Mouse (Mus musculus) intestine, embryonic 15.5 days (tissue): ENCODE data around the gene Pias4. TPM values are rescaled to one million over a fixed set of nuclear protein-coding genes. Genes with fewer than 3 reads are reported as not detected.
"Not testable (repeated sequence)": the region's sequence is repeated elsewhere in the genome, so short reads cannot be mapped to it uniquely, and the experiment has no call there.

Experiments used
- ATAC-seq: fragments of 200-750 bp; cut with Nextera tagmentation; 2 replicates; pipeline ENCODE4 v1.8.0; 2017; ENCODE audit warnings: moderate TSS enrichment, moderate library complexity
- H3K27ac ChIP-seq: fragments of 300-500 bp; sonication (generic); 2 replicates; pipeline ENCODE4 v1.5.1; 2015; ENCODE audit warnings: mild to moderate bottlenecking, inconsistent platforms
- H3K27me3 ChIP-seq: fragments of 300-500 bp; sonication (generic); replicated peaks from 2 replicates; pipeline ENCODE4 v1.6.1; 2015; ENCODE audit warnings: inconsistent platforms
- H3K36me3 ChIP-seq: fragments of 300-500 bp; sonication (generic); 2 replicates; pipeline ENCODE4 v1.6.1; 2015; ENCODE audit warnings: inconsistent platforms
- H3K4me1 ChIP-seq: fragments of 300-500 bp; sonication (generic); replicated peaks from 2 replicates; pipeline ENCODE4 v1.6.1; 2015; ENCODE audit warnings: inconsistent platforms
- H3K4me2 ChIP-seq: fragments of 300-500 bp; sonication (generic); replicated peaks from 2 replicates; pipeline ENCODE4 v1.6.1; 2015; ENCODE audit warnings: mild to moderate bottlenecking, inconsistent platforms
- H3K4me3 ChIP-seq: fragments of 300-500 bp; sonication (generic); replicated peaks from 2 replicates; pipeline ENCODE4 v1.5.1; 2015; ENCODE audit warnings: inconsistent platforms
- H3K9ac ChIP-seq: fragments of 300-500 bp; sonication (generic); 2 replicates; pipeline ENCODE4 v1.6.1; 2015; ENCODE audit warnings: inconsistent platforms
- H3K9me3 ChIP-seq: fragments of 300-500 bp; sonication (generic); 2 replicates; pipeline ENCODE4 v1.6.1; 2016; ENCODE audit warnings: inconsistent platforms
- WGBS: fragments of 180-500 bp; shearing (Covaris S2); methylation state at CpG from one replicate; pipeline ENCODE4 v1.1.7; 2015; 5-methylcytosine and 5-hydroxymethylcytosine counted together
- polyA plus RNA-seq: library from polyadenylated mRNA; unstranded; fragments of >200 nt; fragmentation: Nextera tagmentation; extraction: Ambion mirVana; gene quantifications from 2 replicates; pipeline ENCODE4 v1.2.1, GENCODE M21; 2015

The Pias4 gene
- 47.2 and 58.4 TPM in 2 replicates for polyA plus RNA-seq

- Histone ChIP-seq H3K4me1 (peaks cover 16% of the 10 kb centered on the region), H3K27ac (peak within 1 kb of the TSS; percentile 84), H3K4me2 (peak within 1 kb of the TSS; percentile 89), H3K9me3 (no peaks in the 10 kb centered on the region), H3K27me3 (no peaks in the 10 kb centered on the region), H3K9ac (peak within 1 kb of the TSS; percentile 74), H3K4me3 (peak within 1 kb of the TSS; percentile 72), H3K36me3 (peaks cover 13% of the 10 kb centered on the region; the same call in 1 of the 2 replicates)
- peak; percentile 92 for ATAC-seq
- under 1% methylated on average over 62 of the region's 64 CpGs for WGBS
These were observed at the start of gene Pias4 for GRCm38 (mm10) chr10:81167200-81168086. TSS of gene Pias4 (minus strand) at chr10:81167923.

GRCm38 (mm10) chr10:81217267-81217666 is 49.5 kb upstream of the Pias4 start:
- H3K4me1 ChIP-seq, H3K9me3 ChIP-seq, H3K4me2 ChIP-seq, H3K4me3 ChIP-seq, ATAC-seq, H3K9ac ChIP-seq, H3K36me3 ChIP-seq, H3K27ac ChIP-seq, H3K27me3 ChIP-seq: not testable (repeated sequence)
- WGBS, result 14% methylated on average over 1 of the region's 1 CpGs

DNA sequence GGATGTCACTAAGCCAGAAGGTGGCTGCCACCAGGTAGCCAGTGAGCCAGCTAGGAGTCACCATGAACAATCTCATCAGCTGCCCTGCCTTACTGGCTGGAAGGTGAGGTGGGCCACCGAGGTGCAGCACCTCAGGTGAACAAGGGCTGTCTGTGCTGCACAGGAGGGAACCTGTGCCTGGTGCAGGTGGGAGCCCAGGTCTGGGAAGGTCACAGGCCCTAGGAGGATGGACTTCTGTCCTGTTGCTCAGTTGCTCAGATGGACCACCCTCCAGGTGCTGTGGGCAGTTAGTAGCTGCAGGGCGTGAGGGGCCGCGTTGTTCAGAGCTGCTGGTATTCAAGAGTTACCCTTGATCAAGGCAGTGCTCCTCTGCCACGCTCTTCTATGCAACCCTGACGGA is 49.1 kb upstream of the Pias4 start:
- no peak for ATAC-seq
- Histone ChIP-seq H3K4me1 (peaks cover 4% of the 10 kb centered on the region), H3K36me3 (no peaks in the 10 kb centered on the region), H3K27ac (no peak overlapping the region), H3K9me3 (no peaks in the 10 kb centered on the region), H3K4me2 (no peak overlapping the region), H3K9ac (no peak overlapping the region), H3K27me3 (no peaks in the 10 kb centered on the region), H3K4me3 (no peak overlapping the region)
- 82% methylated on average over 6 of the region's 6 CpGs for WGBS

- Histone ChIP-seq H3K4me1 (no peaks in the 10 kb centered on the region; the same call in 1 of the 2 replicates), H3K9me3 (no peaks in the 10 kb centered on the region), H3K27ac (no peak overlapping the region), H3K9ac (no peak overlapping the region), H3K36me3 (no peaks in the 10 kb centered on the region), H3K4me3 (no peak overlapping the region), H3K27me3 (no peaks in the 10 kb centered on the region), H3K4me2 (no peak overlapping the region)
- WGBS, result 88% methylated on average over 6 of the region's 6 CpGs
- no peak for ATAC-seq
These were observed 48.5 kb upstream of the Pias4 start for GRCm38 (mm10) chr10:81216260-81216659.

- WGBS, result 97% methylated on average over 5 of the region's 5 CpGs
- H3K4me3 ChIP-seq, result no peak overlapping the region
- H3K4me2 ChIP-seq, result no peak overlapping the region
- H3K4me1 ChIP-seq, result no peaks in the 10 kb centered on the region
- H3K36me3 ChIP-seq, result no peaks in the 10 kb centered on the region
- ATAC-seq, result no peak
- H3K27ac ChIP-seq, result no peak overlapping the region
- H3K9ac ChIP-seq, result no peak overlapping the region
- H3K27me3 ChIP-seq, result no peaks in the 10 kb centered on the region
- H3K9me3 ChIP-seq, result 0 out of 2 replicates have a peak, but pooled peaks cover 5% of the 10 kb centered on the region
These were observed 42.4 kb upstream of the Pias4 start for GRCm38 (mm10) chr10:81210154-81210553.

GRCm38 (mm10) chr10:81204137-81204536 is 36.4 kb upstream of the Pias4 start:
- Histone ChIP-seq H3K27me3 (no peaks in the 10 kb centered on the region), H3K27ac (no peak overlapping the region), H3K36me3 (no peaks in the 10 kb centered on the region), H3K4me2 (no peak overlapping the region), H3K9me3 (no peaks in the 10 kb centered on the region), H3K9ac (no peak overlapping the region), H3K4me3 (no peak overlapping the region), H3K4me1 (no peaks in the 10 kb centered on the region)
- no peak; the same call in 1 of the 2 replicates for ATAC-seq
- WGBS, result 72% methylated on average over 4 of the region's 4 CpGs

DNA sequence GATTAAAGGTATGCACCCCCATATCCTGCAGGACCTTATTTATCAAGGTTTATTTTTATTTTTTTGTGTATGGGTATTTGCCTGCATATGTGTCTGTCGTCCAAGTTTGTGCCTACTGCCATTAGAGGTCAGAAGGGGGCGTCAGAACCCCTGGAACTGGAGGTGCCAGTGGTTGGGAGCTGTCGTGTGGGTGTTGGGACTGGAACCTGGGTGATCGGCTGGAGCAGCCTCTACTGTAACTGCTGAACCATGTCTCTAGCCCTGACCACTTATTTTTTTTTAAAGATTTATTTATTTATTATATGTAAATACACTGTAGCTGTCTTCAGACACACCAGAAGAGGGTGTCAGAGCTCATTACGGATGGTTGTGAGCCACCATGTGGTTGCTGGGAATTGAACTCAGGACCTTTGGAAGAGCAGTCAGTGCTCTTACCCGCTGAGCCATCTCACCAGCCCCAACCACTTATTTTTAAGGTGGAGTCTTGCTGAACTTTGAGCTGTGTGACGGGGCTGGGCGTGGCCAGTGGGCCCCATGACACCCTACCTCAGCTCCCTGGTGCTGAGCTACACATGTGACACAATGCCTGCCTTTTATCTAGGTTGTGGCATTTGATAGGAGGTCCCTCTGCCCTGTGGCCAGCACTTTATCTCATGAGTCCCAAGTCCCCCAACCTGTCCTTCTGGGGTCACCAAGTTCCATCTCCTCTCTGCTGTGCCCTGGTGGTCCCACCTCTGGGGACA is 35.4 kb upstream of the Pias4 start:
- H3K4me3 ChIP-seq, result no peak overlapping the region
- no peak overlapping the region for H3K4me2 ChIP-seq
- peak; percentile 91 for ATAC-seq
- peak overlapping the region; percentile 11; the same call in 1 of the 2 replicates for H3K27ac ChIP-seq
- H3K36me3 ChIP-seq, result no peaks in the 10 kb centered on the region
- H3K27me3 ChIP-seq, result no peaks in the 10 kb centered on the region
- no peaks in the 10 kb centered on the region for H3K9me3 ChIP-seq
- WGBS, result 60% methylated on average over 8 of the region's 8 CpGs
- H3K9ac ChIP-seq, result no peak overlapping the region
- H3K4me1 ChIP-seq, result no peaks in the 10 kb centered on the region

- Histone ChIP-seq H3K9ac (0 out of 2 replicates have a peak within 1 kb of the TSS, but pooled peaks have one; percentile 5), H3K4me2 (no peak within 1 kb of the TSS), H3K9me3 (no peaks in the 10 kb centered on the region), H3K4me3 (no peak within 1 kb of the TSS), H3K27me3 (no peaks in the 10 kb centered on the region; the same call in 1 of the 2 replicates), H3K27ac (no peak within 1 kb of the TSS), H3K4me1 (no peaks in the 10 kb centered on the region), H3K36me3 (no peaks in the 10 kb centered on the region)
- WGBS, result 59% methylated on average over 13 of the region's 13 CpGs
- ATAC-seq, result no peak
These were observed 34.4 kb upstream of the Pias4 start, which contains the start of gene Nmrk2 for GRCm38 (mm10) chr10:81201807-81202758. TSS of gene Nmrk2 (minus strand) at chr10:81202051.

- Histone ChIP-seq H3K4me2 (no peak overlapping the region), H3K9ac (0 out of 2 replicates have a peak overlapping the region, but pooled peaks have one; percentile 5), H3K4me1 (peaks cover 1% of the 10 kb centered on the region; the same call in 1 of the 2 replicates), H3K9me3 (no peaks in the 10 kb centered on the region), H3K27me3 (no peaks in the 10 kb centered on the region; the same call in 1 of the 2 replicates), H3K36me3 (no peaks in the 10 kb centered on the region), H3K27ac (no peak overlapping the region), H3K4me3 (no peak overlapping the region)
- 74% methylated on average over 20 of the region's 20 CpGs for WGBS
- ATAC-seq, result no peak
These were observed 33.0 kb upstream of the Pias4 start for GRCm38 (mm10) chr10:81200605-81201287.

DNA sequence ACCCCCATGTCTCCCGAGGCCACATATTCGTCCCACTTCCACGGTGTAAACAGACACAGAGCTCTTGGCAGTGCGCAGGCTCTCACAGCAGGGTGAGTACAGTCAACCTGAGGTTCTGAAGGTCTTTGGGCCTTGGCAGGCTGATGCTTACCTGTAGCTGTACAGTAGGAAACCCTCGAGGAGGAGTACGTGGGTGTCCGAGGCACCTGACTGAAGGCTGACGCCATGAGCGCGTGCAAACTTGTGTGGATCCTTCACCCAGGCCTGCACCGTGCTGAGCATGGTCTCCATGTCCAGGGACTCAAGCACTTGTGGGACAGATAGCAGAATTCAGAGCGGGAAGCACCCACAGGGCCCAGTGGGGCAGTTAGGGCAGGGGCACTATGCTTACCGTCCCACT is 32.4 kb upstream of the Pias4 start:
- H3K4me3 ChIP-seq, result no peak overlapping the region
- H3K36me3 ChIP-seq, result no peaks in the 10 kb centered on the region
- H3K27me3 ChIP-seq, result peaks cover 2% of the 10 kb centered on the region
- peaks cover 2% of the 10 kb centered on the region; the same call in 1 of the 2 replicates for H3K4me1 ChIP-seq
- no peaks in the 10 kb centered on the region for H3K9me3 ChIP-seq
- WGBS, result 85% methylated on average over 13 of the region's 13 CpGs
- no peak for ATAC-seq
- H3K9ac ChIP-seq, result no peak overlapping the region
- no peak overlapping the region for H3K4me2 ChIP-seq
- H3K27ac ChIP-seq, result no peak overlapping the region

GRCm38 (mm10) chr10:81198990-81199389 is 31.3 kb upstream of the Pias4 start:
- H3K27ac ChIP-seq, result no peak overlapping the region
- no peak overlapping the region for H3K9ac ChIP-seq
- H3K27me3 ChIP-seq, result peaks cover 14% of the 10 kb centered on the region
- 85% methylated on average over 6 of the region's 6 CpGs for WGBS
- no peaks in the 10 kb centered on the region for H3K9me3 ChIP-seq
- peaks cover 4% of the 10 kb centered on the region; the same call in 1 of the 2 replicates for H3K4me1 ChIP-seq
- no peak overlapping the region for H3K4me3 ChIP-seq
- no peak overlapping the region for H3K4me2 ChIP-seq
- no peak for ATAC-seq
- H3K36me3 ChIP-seq, result no peaks in the 10 kb centered on the region
